Mouse (Mus musculus) heart, postnatal 36 days (tissue): ENCODE data around the gene Fbxw13. TPM values are rescaled to one million over a fixed set of nuclear protein-coding genes. Genes with fewer than 3 reads are reported as not detected.
"Not testable (repeated sequence)": the region's sequence is repeated elsewhere in the genome, so short reads cannot be mapped to it uniquely, and the experiment has no call there.

Experiments
- DNase-seq, 2 experiments: peaks; one replicate each; pipeline ENCODE4 v3.0.0; 2021 to 2022
- intact Hi-C: fragments of 180-260 bp; cut with DNase I; formaldehyde crosslinking; loops from one replicate; pipeline ENCODE4 v1.15.1; 2025
- total RNA-seq, 2 experiments: library from RNA; stranded (reverse); gene quantifications; 2 replicates each; pipeline ENCODE4 v1.2.3; 2021

Fbxw13 gene
- not detected for total RNA-seq

DNA sequence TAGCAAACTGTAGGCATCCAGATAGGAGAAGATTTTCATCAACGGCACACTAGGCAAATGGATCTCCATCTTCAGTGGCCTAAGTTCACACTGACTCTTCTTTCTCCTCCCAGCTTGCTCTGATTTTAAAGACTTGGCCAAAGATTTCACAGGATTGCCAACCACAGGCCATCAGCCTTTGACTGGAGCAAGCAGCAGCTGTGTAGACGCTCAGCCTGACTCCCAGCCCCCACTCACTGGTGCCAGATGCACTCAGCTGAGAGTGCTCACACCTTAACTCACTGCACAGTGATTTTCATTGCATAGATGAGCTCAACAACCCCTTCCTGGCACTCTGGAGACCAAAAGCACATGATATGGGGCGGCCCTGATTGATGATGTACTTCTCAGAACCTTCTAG is at the start of gene Fbxw13:
Gene Fbxw13 (minus strand): TSS at position 101 of the 400 bp plus-strand sequence.
- DNase-seq, intact Hi-C loops: not testable (repeated sequence)

GRCm38 (mm10) chr9:109234654-109235053 is 38.9 kb upstream of the Fbxw13 start, which contains the start of gene Fbxw20:
TSS of gene Fbxw20 (minus strand) at chr9:109234754.
- intact Hi-C loops: no loop called here
- DNase-seq: no peak

DNA sequence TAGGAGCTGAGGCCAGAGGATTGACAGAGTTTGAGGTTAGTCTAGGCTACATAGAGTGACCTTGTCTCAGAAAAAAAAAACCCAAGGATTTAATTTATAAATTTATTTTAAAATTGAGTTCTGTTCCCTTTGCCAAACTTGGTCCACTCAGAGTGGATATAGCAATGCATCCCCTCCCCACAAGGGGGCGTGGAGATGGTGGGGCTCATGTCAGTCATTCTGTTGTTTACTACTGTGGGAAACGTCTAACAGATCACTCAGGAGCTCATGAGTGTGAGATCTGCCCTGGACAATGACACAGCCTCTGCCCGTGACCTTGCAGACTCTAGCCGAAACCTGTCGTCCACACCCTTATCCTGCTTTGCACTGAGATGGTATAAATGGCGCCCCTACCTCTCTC is 22.7 kb upstream of the Fbxw13 start:
- DNase-seq: no peak
- intact Hi-C loops: no loop called here

DNA sequence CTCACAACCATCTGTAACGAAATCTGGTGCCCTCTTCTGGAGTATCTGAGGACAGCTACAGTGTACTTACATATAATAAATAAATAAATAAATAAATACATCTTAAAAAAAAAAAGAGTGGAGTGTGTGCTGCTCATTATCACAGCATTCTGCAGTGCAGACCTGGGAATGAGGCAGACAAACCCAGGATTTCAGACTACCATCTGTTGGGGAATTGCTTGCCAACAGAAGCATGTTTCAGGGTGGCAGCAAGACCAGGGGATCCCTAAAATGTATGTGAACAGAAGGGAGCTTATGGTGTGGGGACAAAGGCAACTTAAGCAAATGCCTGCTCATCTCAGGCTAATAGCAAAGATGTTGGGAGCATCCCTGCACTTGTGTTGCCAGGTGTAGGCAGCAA is 5.6 kb upstream of the Fbxw13 start:
- intact Hi-C loops: not testable (repeated sequence)

GRCm38 (mm10) chr9:109200349-109200748 is 4.6 kb upstream of the Fbxw13 start:
- DNase-seq: no peak
- intact Hi-C loops: no loop called here

More for the DNA sequence above, 5.6 kb upstream of the Fbxw13 start:
- DNase-seq: not testable (repeated sequence)

- no peak for DNase-seq
- intact Hi-C loops: no loop called here
These were observed 3.6 kb upstream of the Fbxw13 start for GRCm38 (mm10) chr9:109199353-109199752.

DNA sequence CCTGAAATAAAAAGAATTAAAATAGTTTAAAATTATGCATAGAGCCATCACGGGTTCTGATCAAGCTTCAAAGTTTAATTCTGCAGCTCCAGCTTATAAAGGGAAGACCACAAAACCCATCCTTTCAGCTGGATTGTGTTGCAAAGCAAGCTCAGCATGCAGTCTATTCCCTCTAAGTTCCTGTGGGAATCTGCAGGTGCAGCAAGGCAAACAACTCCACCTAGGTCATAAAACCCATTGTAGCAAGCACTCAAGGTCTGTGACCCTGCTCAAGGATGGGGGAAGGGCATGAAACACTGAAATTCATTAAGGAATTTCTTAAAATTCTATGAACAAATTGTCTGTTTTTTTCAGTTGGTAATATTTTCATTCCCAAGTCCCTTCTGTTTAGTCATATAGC is 18.6 kb downstream of the Fbxw13 start:
- DNase-seq: no peak
- intact Hi-C loops: no loop called here

GRCm38 (mm10) chr9:109176301-109176700 is 19.5 kb downstream of the Fbxw13 start:
- intact Hi-C loops: no loop called here
- DNase-seq: no peak

- intact Hi-C loops: no loop called here
- DNase-seq: no peak
These were observed 28.5 kb downstream of the Fbxw13 start for GRCm38 (mm10) chr9:109167316-109167715.

DNA sequence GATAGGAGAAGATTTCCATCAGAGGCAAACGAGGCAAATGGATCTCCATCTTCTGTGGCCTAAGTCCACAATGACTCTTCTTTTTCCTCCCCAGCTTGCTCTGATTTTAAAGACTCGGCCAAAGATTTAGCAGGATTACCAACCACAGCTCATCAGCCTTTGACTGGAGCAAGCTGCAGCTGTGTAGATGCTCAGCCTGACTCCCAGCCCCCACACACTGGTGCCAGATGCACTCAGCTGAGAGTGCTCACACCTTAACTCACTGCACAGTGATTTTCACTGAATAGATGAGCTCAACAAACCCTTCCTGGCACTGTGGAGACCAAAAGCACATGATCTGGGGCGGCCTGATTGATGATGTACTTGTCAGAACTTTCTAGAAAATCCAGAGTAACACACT is 33.8 kb downstream of the Fbxw13 start, which contains the start of gene Fbxw21:
Gene Fbxw21 (minus strand): TSS at position 101 of the 400 bp plus-strand sequence.
- intact Hi-C loops: no loop called here
- no peak for DNase-seq

DNA sequence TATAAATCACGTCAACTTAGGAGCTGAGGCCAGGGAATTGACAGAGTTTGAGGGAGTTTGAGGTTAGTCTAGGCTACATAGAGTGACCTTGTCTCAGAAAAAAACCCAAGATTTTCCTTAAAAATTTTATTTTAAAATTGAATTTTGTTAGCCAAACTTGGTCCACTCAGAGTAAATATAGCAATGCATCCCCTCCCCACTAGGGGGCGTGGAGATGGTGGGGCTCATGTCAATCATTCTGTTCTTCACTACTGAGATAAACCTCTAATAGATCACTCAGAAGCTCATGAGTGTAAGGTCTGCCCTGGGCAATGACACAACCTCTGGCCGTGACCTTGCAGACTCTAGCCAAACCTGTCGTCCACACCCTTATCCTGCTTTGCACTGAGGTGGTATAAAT is 55.4 kb downstream of the Fbxw13 start:
- DNase-seq, intact Hi-C loops: not testable (repeated sequence)

DNA sequence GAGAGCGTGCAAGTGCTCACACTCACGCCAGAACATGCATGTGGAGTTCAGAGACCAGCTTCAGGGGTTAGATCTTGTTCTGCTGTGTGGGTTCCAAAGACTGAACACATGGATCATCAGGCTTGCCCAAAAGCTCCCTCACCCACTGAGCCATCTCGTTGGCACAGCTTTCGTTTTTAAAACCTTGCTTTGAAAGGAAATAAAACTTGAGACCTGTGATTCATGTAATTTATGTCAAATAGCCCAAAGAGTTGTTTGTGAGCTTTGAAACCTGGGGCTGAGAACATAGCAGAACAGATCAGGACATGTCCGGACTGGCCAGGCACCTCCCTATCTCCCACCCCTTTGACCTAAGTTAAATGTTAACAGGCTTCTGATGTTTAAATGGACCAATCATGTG is 65.7 kb downstream of the Fbxw13 start:
- DNase-seq: no peak
- intact Hi-C loops: no loop called here

Other genes starting within 250 kb of the Fbxw13 start
- under 1 TPM; 0.31 to 0.81 TPM for gene Col7a1, start 242.4 kb downstream of the Fbxw13 start, total RNA-seq
- gene Ucn2, start 210.0 kb downstream of the Fbxw13 start, total RNA-seq: not detected
- 1 to 10 TPM; 2.3 to 2.4 TPM for gene Pfkfb4, start 204.2 kb downstream of the Fbxw13 start, total RNA-seq
- 10 to 100 TPM; 36.1 to 51.4 TPM for gene Shisa5, start 157.4 kb downstream of the Fbxw13 start, total RNA-seq
- 10 to 100 TPM; 14.0 to 14.7 TPM for gene Trex1, start 136.2 kb downstream of the Fbxw13 start, total RNA-seq
- gene Atrip, start 121.9 kb downstream of the Fbxw13 start, total RNA-seq: 1 to 10 TPM; 8.0 to 8.2 TPM
- gene Ccdc51, start 113.5 kb downstream of the Fbxw13 start, total RNA-seq: 10 to 100 TPM; 11.7 to 12.2 TPM
- gene Tma7, start 113.4 kb downstream of the Fbxw13 start, total RNA-seq: 100 to 1,000 TPM; 241 to 249 TPM
- gene Plxnb1, start 100.6 kb downstream of the Fbxw13 start, total RNA-seq: 10 to 100 TPM; 16.4 to 19.1 TPM
- not detected for gene Fbxw21, start 33.9 kb downstream of the Fbxw13 start, total RNA-seq
- gene Fbxw20, start 38.8 kb upstream of the Fbxw13 start, total RNA-seq: not detected
- gene Fbxw14, start 91.7 kb upstream of the Fbxw13 start, total RNA-seq: not detected
- not detected for gene Fbxw28, start 143.7 kb upstream of the Fbxw13 start, total RNA-seq
- gene Fbxw22, start 208.3 kb upstream of the Fbxw13 start, total RNA-seq: not detected